Mouse (Mus musculus): ENCODE data around the gene Dclk2.

DNA sequence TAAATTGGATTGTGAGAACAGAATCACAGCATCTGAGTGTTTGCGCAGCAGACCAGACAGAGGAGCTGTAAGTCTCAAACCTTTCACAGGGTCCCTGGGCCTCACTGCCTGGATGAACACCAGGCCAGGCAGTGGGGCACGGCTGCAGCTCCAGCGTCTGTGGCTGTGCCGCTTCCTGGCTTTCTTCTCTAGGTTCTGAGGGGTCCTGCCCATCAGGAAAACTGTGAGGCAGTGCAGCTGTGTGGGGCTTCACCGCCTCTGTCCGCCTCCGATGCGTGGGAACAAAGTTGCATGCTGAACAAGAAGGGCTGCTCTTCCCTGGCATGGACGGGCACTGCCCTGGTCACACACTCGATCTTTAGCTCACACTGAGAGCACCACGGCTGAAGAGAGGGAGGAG lies 135.7 kb downstream of the Dclk2 start:
- TF ChIP-seq CTCF (conservative IDR thresholded peaks at IDR 0.05; ENCODE audit: insufficient read depth, insufficient read length, low read depth, low read length) = no peak
- TF ChIP-seq POLR2A (IDR thresholded peaks at IDR 0.05; ENCODE audit: low read depth, low read length) = no peak

Data from kidney, adult 2 months (tissue).